Mouse (Mus musculus): ENCODE data around the gene Entpd5. TPM values are rescaled to one million over a fixed set of nuclear protein-coding genes. Genes with fewer than 3 reads are reported as not detected.

Gene Entpd5
- total RNA-seq (2014; rRNA removed): 12.5 and 14.0 TPM in 2 replicates
- 9.5 and 12.4 TPM in 2 replicates for polyA plus RNA-seq (2015; fragmentation: Nextera tagmentation; extraction: Ambion mirVana)

DNA sequence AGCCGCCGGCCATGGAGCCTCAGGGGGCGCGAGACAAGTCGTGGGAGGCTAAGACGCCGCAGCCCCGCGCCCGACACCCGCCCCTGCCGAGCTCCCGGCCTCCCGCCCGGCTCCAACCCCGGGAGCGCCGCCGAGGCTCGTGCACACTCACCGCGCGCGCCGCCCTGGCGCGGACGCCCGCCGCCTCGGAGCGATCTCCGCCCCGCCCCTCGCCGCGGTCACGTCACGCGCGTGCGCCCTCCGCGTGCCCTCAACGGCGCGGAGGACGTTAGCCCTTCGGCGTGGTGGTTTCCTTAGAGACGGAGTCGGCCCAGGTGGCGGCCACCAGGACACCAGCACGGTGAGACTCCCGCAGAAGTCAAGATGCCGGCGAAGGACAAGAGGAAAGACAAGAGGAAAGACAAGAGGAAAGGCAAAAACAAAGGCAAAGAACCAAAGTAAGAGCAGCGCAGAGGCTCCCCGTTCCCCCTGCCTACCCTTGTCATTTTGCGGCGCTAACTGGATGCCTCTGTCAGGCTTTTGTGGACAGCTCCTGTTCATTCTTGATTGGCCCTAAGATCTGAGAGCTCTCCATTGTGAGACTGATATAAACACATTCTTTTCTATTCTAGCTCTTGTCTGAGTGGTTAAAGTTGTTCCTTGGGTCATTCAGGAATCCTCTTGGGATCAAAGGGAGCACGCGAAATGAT is at the start of gene Entpd5, which contains the start of gene Bbof1:
TSS of gene Entpd5 (minus strand) at position 211 of the 689 bp plus-strand sequence.
TSS of gene Bbof1 (plus strand) at position 253 of the 689 bp plus-strand sequence.
- H3K4me3 ChIP-seq (ENCODE audit: low read depth, low read length): peak within 1 kb of the TSS; percentile 89
- H3K4me2 ChIP-seq (ENCODE audit: low read depth): peak within 1 kb of the TSS; percentile 82
- TF ChIP-seq CTCF (IDR thresholded peaks at IDR 0.05; ENCODE audit: low read depth): no peak
- 3% methylated on average over 49 of the region's 63 CpGs for WGBS
- peak; percentile 95 for DNase-seq
- peak within 1 kb of the TSS; percentile 79 for H3K9ac ChIP-seq
- no peaks in the 10 kb centered on the region for H3K9me3 ChIP-seq (ENCODE audit: low read length)
- peak within 1 kb of the TSS; percentile 88 for H3K27ac ChIP-seq (ENCODE audit: low read depth, low read length)
- peak; percentile 96 for ATAC-seq
- H3K4me1 ChIP-seq (ENCODE audit: insufficient read depth): peaks cover 5% of the 10 kb centered on the region; the same call in 1 of the 2 replicates
- H3K36me3 ChIP-seq (ENCODE audit: insufficient read depth): no peaks in the 10 kb centered on the region
- no peaks in the 10 kb centered on the region for H3K27me3 ChIP-seq (ENCODE audit: insufficient read depth, low read length)

DNA sequence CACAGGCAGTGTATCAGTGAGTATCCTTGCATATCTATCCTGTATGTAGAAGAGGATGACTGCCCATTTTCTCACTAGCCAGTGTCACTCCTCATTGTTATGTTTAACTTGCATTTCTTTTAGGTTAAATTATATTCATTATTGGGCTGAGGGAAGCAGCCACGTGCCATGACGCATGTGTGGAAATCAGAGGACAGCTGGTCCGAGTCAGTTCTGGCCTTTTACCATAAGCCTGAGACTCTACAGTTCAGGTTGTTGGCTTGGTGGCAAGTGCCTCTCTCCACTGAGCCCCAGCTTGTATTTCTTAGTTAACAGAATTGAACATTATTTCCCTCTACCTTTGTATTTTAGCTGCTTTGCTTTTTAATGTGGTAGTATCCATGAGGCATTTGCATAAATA is 48.1 kb upstream of the Entpd5 start:
- 88% methylated on average over 3 of the region's 3 CpGs for WGBS

DNA sequence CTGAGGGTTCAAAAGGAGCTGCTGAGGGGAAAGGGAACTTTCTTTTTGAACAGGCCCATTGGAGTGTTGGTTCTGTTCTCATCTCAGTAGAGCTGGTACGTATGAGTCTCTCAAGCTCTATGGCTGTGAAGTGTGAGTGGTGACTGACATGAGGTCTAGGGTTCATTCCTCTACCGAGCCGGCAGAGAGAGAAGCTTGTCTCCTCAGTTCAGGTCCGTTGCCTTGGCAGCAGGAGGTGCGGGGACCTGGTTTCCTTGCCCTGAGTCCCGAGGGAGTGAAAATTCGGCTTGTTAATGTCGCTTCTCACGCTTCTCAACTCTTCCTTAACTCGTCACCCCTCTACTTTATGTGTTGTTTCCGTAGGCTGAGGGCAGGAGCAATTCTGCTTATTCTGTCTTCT is 43.0 kb upstream of the Entpd5 start:
- no peaks in the 10 kb centered on the region for H3K9me3 ChIP-seq (ENCODE audit: low read length)
- ATAC-seq (no peak), DNase-seq (peak; percentile 1)
- peak overlapping the region; percentile 91 for H3K4me2 ChIP-seq (ENCODE audit: low read depth)
- H3K36me3 ChIP-seq (ENCODE audit: insufficient read depth): 0 out of 2 replicates have a peak, but pooled peaks cover 1% of the 10 kb centered on the region
- peaks cover 13% of the 10 kb centered on the region; the same call in 1 of the 2 replicates for H3K4me1 ChIP-seq (ENCODE audit: insufficient read depth)
- H3K27ac ChIP-seq (ENCODE audit: low read depth, low read length): peak overlapping the region; percentile 80
- TF ChIP-seq CTCF (IDR thresholded peaks at IDR 0.05; ENCODE audit: low read depth): no peak
- H3K4me3 ChIP-seq (ENCODE audit: low read depth, low read length): peak overlapping the region; percentile 85
- WGBS: 2% methylated on average over 11 of the region's 11 CpGs
- H3K9ac ChIP-seq: peak overlapping the region; percentile 68
- H3K27me3 ChIP-seq (ENCODE audit: insufficient read depth, low read length): no peaks in the 10 kb centered on the region

More for the DNA sequence above, 48.1 kb upstream of the Entpd5 start:
- H3K9ac ChIP-seq: no peak overlapping the region
- H3K4me3 ChIP-seq (ENCODE audit: low read depth, low read length): no peak overlapping the region
- DNase-seq: no peak
- peaks cover 16% of the 10 kb centered on the region for H3K36me3 ChIP-seq (ENCODE audit: insufficient read depth)
- TF ChIP-seq CTCF (IDR thresholded peaks at IDR 0.05; ENCODE audit: low read depth): no peak
- H3K4me2 ChIP-seq (ENCODE audit: low read depth): no peak overlapping the region
- no peaks in the 10 kb centered on the region for H3K27me3 ChIP-seq (ENCODE audit: insufficient read depth, low read length)
- H3K9me3 ChIP-seq (ENCODE audit: low read length): no peaks in the 10 kb centered on the region
- no peak for ATAC-seq
- H3K4me1 ChIP-seq (ENCODE audit: insufficient read depth): 0 out of 2 replicates have a peak, but pooled peaks cover 5% of the 10 kb centered on the region
- H3K27ac ChIP-seq (ENCODE audit: low read depth, low read length): no peak overlapping the region

DNA sequence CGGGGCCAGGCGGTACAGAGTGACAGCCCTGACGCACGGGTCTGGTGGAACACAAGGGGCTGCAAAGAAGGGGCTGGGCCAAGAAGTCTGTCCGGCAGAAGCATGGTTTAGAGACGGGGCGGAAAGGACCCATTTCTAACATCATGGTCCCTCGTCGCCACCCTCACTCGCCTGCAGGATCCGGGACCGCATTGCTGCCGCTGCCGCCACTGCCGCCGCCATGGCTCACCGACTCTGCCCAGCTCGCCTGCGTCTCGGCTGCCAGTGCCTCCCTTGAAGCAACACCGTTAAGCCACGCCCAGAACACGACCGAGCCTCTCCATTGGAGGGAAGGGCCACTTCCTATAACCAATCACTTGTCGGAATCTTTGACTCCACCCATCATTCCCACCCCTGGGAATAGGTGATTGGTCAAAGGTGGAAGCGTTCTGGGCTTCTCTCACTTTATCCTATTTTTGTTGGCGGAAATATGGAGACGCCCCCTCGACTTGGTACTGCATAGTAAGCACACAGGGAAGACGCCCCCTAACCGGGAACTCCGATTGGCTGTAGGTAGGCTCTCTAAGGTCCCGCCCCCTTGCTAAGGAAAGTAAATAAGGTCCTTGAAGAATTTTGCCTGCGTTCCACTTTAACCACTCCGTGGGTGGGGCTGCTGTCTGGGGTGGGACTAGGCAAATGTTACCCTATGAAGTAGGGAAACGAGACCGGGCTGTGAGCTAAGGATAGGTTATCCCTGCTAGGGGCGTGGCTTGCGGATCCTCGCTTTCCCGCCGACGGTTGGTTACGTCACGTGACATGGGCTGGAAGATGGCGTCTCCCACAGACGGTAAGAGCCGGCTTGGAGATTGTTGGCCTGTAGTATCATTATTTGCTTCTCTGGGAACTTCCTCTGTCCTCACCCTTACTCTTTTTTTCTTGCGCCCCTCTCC is 42.2 kb upstream of the Entpd5 start, which contains the start of the genes Aldh6a1 and Lin52:
TSS of gene Aldh6a1 (minus strand) at position 287 of the 929 bp plus-strand sequence.
TSS of gene Lin52 (plus strand) at position 705 of the 929 bp plus-strand sequence.
- Histone ChIP-seq H3K27ac (ENCODE audit: low read depth, low read length) (peak within 1 kb of the TSS; percentile 80), H3K4me3 (ENCODE audit: low read depth, low read length) (peak within 1 kb of the TSS; percentile 85), H3K27me3 (ENCODE audit: insufficient read depth, low read length) (no peaks in the 10 kb centered on the region), H3K36me3 (ENCODE audit: insufficient read depth) (no peaks in the 10 kb centered on the region), H3K4me2 (ENCODE audit: low read depth) (peak within 1 kb of the TSS; percentile 91), H3K9me3 (ENCODE audit: low read length) (no peaks in the 10 kb centered on the region), H3K9ac (peak within 1 kb of the TSS; percentile 68), H3K4me1 (ENCODE audit: insufficient read depth) (peaks cover 13% of the 10 kb centered on the region; the same call in 1 of the 2 replicates)
- WGBS: under 1% methylated on average over 49 of the region's 49 CpGs
- no peak for TF ChIP-seq CTCF (IDR thresholded peaks at IDR 0.05; ENCODE audit: low read depth)
- peak; percentile 98 for DNase-seq
- peak; percentile 96 for ATAC-seq

DNA sequence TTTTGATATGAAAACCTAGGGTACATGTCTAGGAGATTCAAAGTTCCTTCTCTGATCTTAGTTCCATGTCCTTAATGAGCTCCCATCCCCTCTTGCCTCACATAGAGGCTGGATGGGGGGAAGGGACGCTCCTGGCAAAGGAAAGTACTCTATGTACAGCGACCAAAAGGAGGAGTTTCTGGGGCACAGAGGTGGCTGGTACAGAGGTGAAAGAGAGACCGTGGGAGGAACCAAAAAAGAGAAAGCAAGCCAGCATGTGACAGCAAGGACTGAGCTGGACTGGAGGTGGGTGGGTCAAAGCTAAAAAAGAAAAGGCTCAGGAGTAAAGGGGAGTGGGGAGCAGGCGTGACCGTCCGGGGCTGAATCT is 41.5 kb upstream of the Entpd5 start:
- DNase-seq: peak; percentile 25
- no peak for TF ChIP-seq CTCF (IDR thresholded peaks at IDR 0.05; ENCODE audit: low read depth)
- 0% methylated on average over 6 of the region's 6 CpGs for WGBS
- H3K4me1 ChIP-seq (ENCODE audit: insufficient read depth): peaks cover 13% of the 10 kb centered on the region; the same call in 1 of the 2 replicates
- H3K27ac ChIP-seq (ENCODE audit: low read depth, low read length): peak overlapping the region; percentile 60
- no peaks in the 10 kb centered on the region for H3K36me3 ChIP-seq (ENCODE audit: insufficient read depth)
- H3K4me3 ChIP-seq (ENCODE audit: low read depth, low read length): peak overlapping the region; percentile 85
- ATAC-seq: no peak; the same call in 1 of the 2 replicates
- peak overlapping the region; percentile 65 for H3K4me2 ChIP-seq (ENCODE audit: low read depth)
- no peaks in the 10 kb centered on the region for H3K27me3 ChIP-seq (ENCODE audit: insufficient read depth, low read length)
- H3K9me3 ChIP-seq (ENCODE audit: low read length): no peaks in the 10 kb centered on the region
- H3K9ac ChIP-seq: peak overlapping the region; percentile 51

DNA sequence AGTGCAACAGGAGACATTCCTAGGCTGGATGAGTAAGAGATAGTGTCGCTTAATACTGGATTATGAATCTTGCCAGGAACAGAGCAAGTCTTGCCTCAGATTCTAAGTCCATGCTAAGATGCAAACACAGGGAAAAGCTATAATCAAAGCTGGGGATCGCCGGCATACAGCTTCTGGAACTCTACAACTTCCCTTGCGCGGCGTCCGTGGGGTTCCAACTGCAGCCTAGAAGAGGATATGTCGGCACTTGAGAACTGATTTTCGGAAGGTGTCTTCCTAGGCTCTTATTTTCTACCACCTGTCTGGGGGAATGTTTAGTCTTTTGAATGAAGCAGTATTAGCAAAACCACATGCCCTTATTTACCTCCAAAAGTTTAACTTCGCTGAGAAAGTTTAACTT is 41.1 kb upstream of the Entpd5 start:
- ATAC-seq (no peak), DNase-seq (no peak)
- Histone ChIP-seq H3K27ac (ENCODE audit: low read depth, low read length) (0 out of 2 replicates have a peak overlapping the region, but pooled peaks have one; percentile 60), H3K4me2 (ENCODE audit: low read depth) (peak overlapping the region; percentile 65), H3K4me3 (ENCODE audit: low read depth, low read length) (peak overlapping the region; percentile 85), H3K9ac (peak overlapping the region; percentile 51; the same call in 1 of the 2 replicates), H3K9me3 (ENCODE audit: low read length) (no peaks in the 10 kb centered on the region), H3K36me3 (ENCODE audit: insufficient read depth) (no peaks in the 10 kb centered on the region), H3K4me1 (ENCODE audit: insufficient read depth) (peaks cover 13% of the 10 kb centered on the region; the same call in 1 of the 2 replicates), H3K27me3 (ENCODE audit: insufficient read depth, low read length) (no peaks in the 10 kb centered on the region)
- TF ChIP-seq CTCF (IDR thresholded peaks at IDR 0.05; ENCODE audit: low read depth): no peak
- WGBS: 56% methylated on average over 10 of the region's 10 CpGs

Measured in forebrain, postnatal 0 days (tissue).